ENCODE assay signal across 9 mouse cellular contexts in genomic region chr19:30030636-30031467, GRCm38 (mm10). TPM values are rescaled to one million over a fixed set of nuclear protein-coding genes. Genes with fewer than 3 reads are reported as not detected.
DNase-seq lines count a peak whose midpoint lies in the region; ATAC-seq and TF ChIP-seq lines count a peak whose summit lies in the region.
"Had no signal": no experiment of that assay in that cellular context is flagged by ENCODE, and none has a peak within 500 bp of the region (broad histone marks: within the 10 kb centered on the region; RNA-seq: fewer than 3 reads in every experiment).

No protein-coding gene starts in this region.

- peaks cover 22% of the 10 kb centered on the region for H3K4me1 ChIP-seq in heart, embryonic 12.5 days (replicated peaks)
- 0 out of 4 replicates have a peak, but pooled peaks cover 2% of the 10 kb centered on the region in 2 experiments for H3K4me1 ChIP-seq in ES-E14 (ENCODE audit: control insufficient read depth in 2 of 2, insufficient read depth in 2 of 2, low read length in 2 of 2, poor library complexity in 1 of 2)
- peaks cover 27% of the 10 kb centered on the region for H3K4me1 ChIP-seq in heart, embryonic 15.5 days (replicated peaks)
- H3K4me1 ChIP-seq in limb, embryonic 12.5 days (replicated peaks), result peaks cover 32% of the 10 kb centered on the region
- peaks cover 35% of the 10 kb centered on the region for H3K4me1 ChIP-seq in midbrain, embryonic 16.5 days (ENCODE audit: control insufficient read depth, insufficient read depth, low read length)

- DNase-seq in heart, adult 11 months, result no peak
- DNase-seq in ES-E14 (ENCODE audit: low read depth, low spot score), result no peak
- peak; percentile 61 for DNase-seq in cerebellum, postnatal 10 days
- peak; percentile 58 for DNase-seq in thymus, postnatal 4 days

- peak overlapping the region; percentile 98 for H3K9ac ChIP-seq in heart, embryonic 12.5 days
- H3K9ac ChIP-seq in ES-E14 (ENCODE audit: insufficient read depth, low read depth, low read length, poor library complexity, severe bottlenecking), result peak overlapping the region; percentile 92
- H3K9ac ChIP-seq in heart, embryonic 15.5 days, result peak overlapping the region; percentile 99
- peak overlapping the region; percentile 100 for H3K9ac ChIP-seq in limb, embryonic 12.5 days (replicated peaks)
- H3K9ac ChIP-seq in midbrain, embryonic 16.5 days (ENCODE audit: low read depth, low read length), result peak overlapping the region; percentile 99

- H3K4me3 ChIP-seq in heart, embryonic 12.5 days, result peak overlapping the region; percentile 81
- peak overlapping the region; percentile 91 to 94 for H3K4me3 ChIP-seq in ES-E14 (ENCODE audit: insufficient read depth in 1 of 2, low read depth in 1 of 2, low read length in 2 of 2, poor library complexity in 1 of 2, severe bottlenecking in 1 of 2)
- peak overlapping the region; percentile 97 for H3K4me3 ChIP-seq in heart, embryonic 15.5 days
- H3K4me3 ChIP-seq in limb, embryonic 12.5 days (replicated peaks), result peak overlapping the region; percentile 98
- peak overlapping the region; percentile 87 for H3K4me3 ChIP-seq in midbrain, embryonic 16.5 days (ENCODE audit: low read depth, low read length)

- peaks cover 3% of the 10 kb centered on the region; the same call in 1 of the 2 replicates for H3K27me3 ChIP-seq in heart, embryonic 12.5 days (replicated peaks)
- no peaks in the 10 kb centered on the region for H3K27me3 ChIP-seq in heart, embryonic 15.5 days
- H3K27me3 ChIP-seq in limb, embryonic 12.5 days, result no peaks in the 10 kb centered on the region
- H3K27me3 ChIP-seq in midbrain, embryonic 16.5 days (ENCODE audit: control insufficient read depth, insufficient read depth, low read depth, low read length), result no peaks in the 10 kb centered on the region

- peak overlapping the region; percentile 82 for H3K4me2 ChIP-seq in heart, embryonic 12.5 days
- peak overlapping the region; percentile 90 for H3K4me2 ChIP-seq in heart, embryonic 15.5 days
- peak overlapping the region; percentile 78 for H3K4me2 ChIP-seq in limb, embryonic 12.5 days
- H3K4me2 ChIP-seq in midbrain, embryonic 16.5 days (ENCODE audit: low read length), result peak overlapping the region; percentile 66

- in situ Hi-C loops in ES-E14 (cut with MboI; ENCODE audit: low sequenced_read_pairs in 2 of 2, unreplicated experiment in 2 of 2), result no loop called here

- ATAC-seq in heart, embryonic 12.5 days (ENCODE audit: insufficient number of reproducible peaks, low FRiP score), result peak; percentile 48
- peak; percentile 40; the same call in 1 of the 2 replicates for ATAC-seq in heart, embryonic 15.5 days (replicated peaks; ENCODE audit: insufficient number of reproducible peaks, insufficient read depth, low FRiP score, low read depth)
- ATAC-seq in limb, embryonic 12.5 days (ENCODE audit: insufficient number of reproducible peaks, insufficient read depth, low FRiP score, low TSS enrichment, low read depth), result no peak; the same call in 1 of the 2 replicates
- ATAC-seq in midbrain, embryonic 16.5 days, result no peak

- WGBS in heart, embryonic 12.5 days, result under 1% methylated on average over 73 of the region's 92 CpGs
- under 1% methylated on average over 90 of the region's 92 CpGs for WGBS in heart, embryonic 15.5 days
- under 1% methylated on average over 74 of the region's 92 CpGs for WGBS in limb, embryonic 12.5 days
- WGBS in midbrain, embryonic 16.5 days, result under 1% methylated on average over 68 of the region's 92 CpGs

- H3K9me3 ChIP-seq in heart, embryonic 12.5 days (replicated peaks), result no peaks in the 10 kb centered on the region
- H3K9me3 ChIP-seq in ES-E14 (ENCODE audit: control insufficient read depth, insufficient read depth, low read depth, low read length), result no peaks in the 10 kb centered on the region
- H3K9me3 ChIP-seq in heart, embryonic 15.5 days (replicated peaks), result no peaks in the 10 kb centered on the region
- no peaks in the 10 kb centered on the region for H3K9me3 ChIP-seq in limb, embryonic 12.5 days
- no peaks in the 10 kb centered on the region for H3K9me3 ChIP-seq in midbrain, embryonic 16.5 days (replicated peaks; ENCODE audit: control insufficient read depth, low read length, poor library complexity, severe bottlenecking)

- peak overlapping the region; percentile 94 for H3K27ac ChIP-seq in heart, embryonic 12.5 days (ENCODE audit: poor library complexity, severe bottlenecking)
- no peak overlapping the region for H3K27ac ChIP-seq in ES-E14 (ENCODE audit: insufficient read depth, low read depth, low read length, poor library complexity, severe bottlenecking)
- peak overlapping the region; percentile 90 for H3K27ac ChIP-seq in heart, embryonic 15.5 days
- H3K27ac ChIP-seq in limb, embryonic 12.5 days, result peak overlapping the region; percentile 98
- H3K27ac ChIP-seq in midbrain, embryonic 16.5 days (ENCODE audit: low read length), result peak overlapping the region; percentile 95

- H3K36me3 ChIP-seq in heart, embryonic 12.5 days, result 0 out of 2 replicates have a peak, but pooled peaks cover 3% of the 10 kb centered on the region
- no peaks in the 10 kb centered on the region for H3K36me3 ChIP-seq in ES-E14 (ENCODE audit: control insufficient read depth, insufficient read depth, low read length, poor library complexity, severe bottlenecking)
- H3K36me3 ChIP-seq in heart, embryonic 15.5 days, result no peaks in the 10 kb centered on the region
- H3K36me3 ChIP-seq in limb, embryonic 12.5 days, result no peaks in the 10 kb centered on the region
- no peaks in the 10 kb centered on the region for H3K36me3 ChIP-seq in midbrain, embryonic 16.5 days (ENCODE audit: control insufficient read depth, insufficient read depth, low read length)

TF ChIP-seq in ES-E14, 5 proteins besides CTCF, POLR2A, EP300 and RAD21:
- TF ChIP-seq MAFK (IDR thresholded peaks at IDR 0.05; ENCODE audit: insufficient read depth, low read depth, low read length), result no peak
- no peak for TF ChIP-seq ZNF384 (IDR thresholded peaks at IDR 0.05; ENCODE audit: low read depth, low read length)
- TF ChIP-seq HCFC1 (IDR thresholded peaks at IDR 0.05; ENCODE audit: borderline replicate concordance, insufficient read depth, low read length), result no peak
- TF ChIP-seq CHD2 (IDR thresholded peaks at IDR 0.05; ENCODE audit: low read depth, low read length), result no peak
- no peak for TF ChIP-seq ZC3H11A (IDR thresholded peaks at IDR 0.05; ENCODE audit: borderline replicate concordance, low read depth, low read length)

RNA-seq across cellular contexts. Expression of gene Uhrf2, which starts 0.5 kb away (rescaled TPM):
- polyA plus RNA-seq in heart, embryonic 12.5 days (2016; fragmentation: Nextera tagmentation; extraction: Ambion mirVana), result 61.6 and 68.4 TPM in 2 replicates
- 40.5 and 46.2 TPM in 2 replicates for total RNA-seq in ES-E14 (2012; rRNA removed)
- 37.7 and 45.1 TPM in 2 replicates for polyA plus RNA-seq in heart, embryonic 15.5 days (2015; fragmentation: Nextera tagmentation; extraction: Ambion mirVana)
- 92.9 and 100 TPM in 2 replicates for polyA plus RNA-seq in limb, embryonic 12.5 days (2016; fragmentation: Nextera tagmentation; extraction: Ambion mirVana)
- 49.7 and 61.2 TPM in 2 replicates for polyA plus RNA-seq in midbrain, embryonic 16.5 days (2015; fragmentation: Nextera tagmentation; extraction: Ambion mirVana)

RNA-seq across cellular contexts. Expression of gene Trpd52l3, which starts 27.3 kb away (rescaled TPM):
- not detected in 2 replicates for polyA plus RNA-seq in heart, embryonic 12.5 days (2016; fragmentation: Nextera tagmentation; extraction: Ambion mirVana)
- total RNA-seq in ES-E14 (2012; rRNA removed), result 0.13 TPM in 1 of 2 replicates, not detected in the other
- polyA plus RNA-seq in heart, embryonic 15.5 days (2015; fragmentation: Nextera tagmentation; extraction: Ambion mirVana), result not detected in 2 replicates
- not detected in 2 replicates for polyA plus RNA-seq in limb, embryonic 12.5 days (2016; fragmentation: Nextera tagmentation; extraction: Ambion mirVana)
- not detected in 2 replicates for polyA plus RNA-seq in midbrain, embryonic 16.5 days (2015; fragmentation: Nextera tagmentation; extraction: Ambion mirVana)
- total RNA-seq: adrenal gland, adult 18-20 months had no signal

Comparison
In these comparisons a context has a peak if more than half of its experiments do, and no peak if none do; other contexts are left out.
1. ATAC-seq: peak in heart, embryonic 12.5 days (single experiment) and heart, embryonic 15.5 days (single experiment); none in limb, embryonic 12.5 days (single experiment) and midbrain, embryonic 16.5 days (single experiment).
2. DNase-seq: peak in cerebellum, postnatal 10 days (2 of 2) and thymus, postnatal 4 days (single experiment); none in heart, adult 11 months (single experiment) and ES-E14 (single experiment).
3. Peak in every context shown above with its lines, with median percentiles within 50 percentile points of each other: H3K4me2 ChIP-seq, H3K4me3 ChIP-seq and H3K9ac ChIP-seq.